Comparison of ENCODE assay signal across 7 mouse cellular contexts in the genomic region with DNA sequence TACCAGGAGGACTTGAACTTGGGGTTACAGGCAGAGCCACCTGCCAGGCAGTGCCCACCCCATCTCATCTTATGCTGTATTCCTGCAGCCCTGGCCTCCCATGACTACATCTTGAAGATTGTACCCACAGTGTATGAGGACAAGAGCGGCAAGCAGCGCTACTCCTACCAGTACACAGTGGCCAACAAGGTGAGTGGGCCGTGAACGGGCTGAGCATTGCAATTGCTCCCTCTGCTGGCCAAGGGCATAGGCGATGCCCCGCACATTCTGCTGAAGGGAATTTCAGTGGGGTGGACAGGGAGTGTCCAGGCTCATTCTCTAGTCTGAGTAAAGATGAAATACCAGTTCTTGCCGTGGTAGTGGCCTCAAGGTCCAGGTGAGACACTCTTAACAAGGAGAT. TPM values are rescaled to one million over a fixed set of nuclear protein-coding genes. Genes with fewer than 3 reads are reported as not detected.
A peak's percentile ranks its signal among the peaks of the same experiment; 100 is the strongest.
DNase-seq lines count a peak whose midpoint lies in the region; ATAC-seq and TF ChIP-seq lines count a peak whose summit lies in the region.

No protein-coding gene starts in this region.

- intact Hi-C loops in heart, postnatal 25 days (cut with DNase I): loop anchor here (1.0 to 5.0 kb wide), 3 partner anchors 56 to 172 kb away; no protein-coding TSS in a partner anchor

- WGBS in forebrain, embryonic 12.5 days: 27% methylated on average over 7 of the region's 7 CpGs

- H3K36me3 ChIP-seq in forebrain, embryonic 12.5 days (replicated peaks): peaks cover 88% of the 10 kb centered on the region

- H3K9ac ChIP-seq in forebrain, embryonic 12.5 days: no peak overlapping the region

- H3K27me3 ChIP-seq in forebrain, embryonic 12.5 days: no peaks in the 10 kb centered on the region

- H3K27ac ChIP-seq in forebrain, embryonic 12.5 days: no peak overlapping the region
- no peak overlapping the region for H3K27ac ChIP-seq in layer of hippocampus, adult 2 months

- H3K4me1 ChIP-seq in forebrain, embryonic 12.5 days: no peaks in the 10 kb centered on the region

- DNase-seq in Muller cell, postnatal 12 days (ENCODE audit: inconsistent ontology term): peak; percentile 56
- DNase-seq in c-Kit-positive CD71-positive TER-119-negative erythroid progenitor cells, embryonic 14.5 days (ENCODE audit: low read depth): peak; percentile 40
- peak; percentile 59 for DNase-seq in heart, postnatal 25 days (ENCODE audit: low spot score)
- peak; percentile 49 to 78 for DNase-seq in layer of hippocampus, adult 2 months (ENCODE audit: low spot score in 2 of 2)
- peak; percentile 72 for DNase-seq in skeletal muscle tissue, adult 2 months (ENCODE audit: low read depth, low spot score)

- H3K4me3 ChIP-seq in forebrain, embryonic 12.5 days (replicated peaks): no peak overlapping the region
- no peak overlapping the region for H3K4me3 ChIP-seq in layer of hippocampus, adult 2 months

- TF ChIP-seq CTCF in layer of hippocampus, adult 2 months (conservative IDR thresholded peaks at IDR 0.05): peak; percentile 98

- ATAC-seq in forebrain, embryonic 12.5 days (ENCODE audit: low FRiP score): peak; percentile 55; the same call in 1 of the 2 replicates
- peak; percentile 96 for ATAC-seq in megakaryocyte, adult 5-6 weeks (ENCODE audit: poor library complexity, severe bottlenecking)

- H3K9me3 ChIP-seq in forebrain, embryonic 12.5 days: no peaks in the 10 kb centered on the region

- no peak overlapping the region for H3K4me2 ChIP-seq in forebrain, embryonic 12.5 days

RNA-seq across cellular contexts. Expression of a gene that starts 24.4 kb away (rescaled TPM):
- 94.5 and 104 TPM in 2 replicates for polyA plus RNA-seq in forebrain, embryonic 12.5 days (2016; fragmentation: Nextera tagmentation; extraction: Ambion mirVana)
- 10 to 100 TPM; 64.5 to 66.4 TPM for total RNA-seq in heart, postnatal 25 days (2021)
- 10 to 100 TPM; 47.0 to 56.7 TPM for total RNA-seq in layer of hippocampus, adult 2 months (2021)
- 304 and 336 TPM in 2 replicates for total RNA-seq in megakaryocyte, adult 5-6 weeks (2015)
- 529 and 571 TPM in 2 replicates for total RNA-seq in megakaryocyte, adult 5-6 weeks (2017)

Comparison
In these comparisons a context has a peak if more than half of its experiments do, and no peak if none do; other contexts are left out.
1. RNA of a gene that starts 24.4 kb away (total RNA-seq): 304 to 571 TPM in megakaryocyte, adult 5-6 weeks; 64.5 to 66.4 TPM in heart, postnatal 25 days and 47.0 to 56.7 TPM in layer of hippocampus, adult 2 months; every median in the first group is over 4 times any median in the second.
2. Peak in every context shown above with its lines, with median percentiles within 50 percentile points of each other: DNase-seq.